Mouse (Mus musculus) urinary bladder, postnatal 25 days (tissue): Measurements from ENCODE around the gene Vapa.
"Not testable (repeated sequence)": the region's sequence is repeated elsewhere in the genome, so short reads cannot be mapped to it uniquely, and the experiment has no call there.

Source experiments
- DNase-seq: peaks from one replicate; pipeline ENCODE4 v3.0.0; 2022; ENCODE audit warnings: low spot score

Vapa gene

GRCm38 (mm10) chr17:65563345-65563744, 50.0 kb downstream of the Vapa start:
- DNase-seq: no peak

- DNase-seq: peak; percentile 60
These were observed 50.6 kb downstream of the Vapa start for GRCm38 (mm10) chr17:65562761-65563160.

DNA sequence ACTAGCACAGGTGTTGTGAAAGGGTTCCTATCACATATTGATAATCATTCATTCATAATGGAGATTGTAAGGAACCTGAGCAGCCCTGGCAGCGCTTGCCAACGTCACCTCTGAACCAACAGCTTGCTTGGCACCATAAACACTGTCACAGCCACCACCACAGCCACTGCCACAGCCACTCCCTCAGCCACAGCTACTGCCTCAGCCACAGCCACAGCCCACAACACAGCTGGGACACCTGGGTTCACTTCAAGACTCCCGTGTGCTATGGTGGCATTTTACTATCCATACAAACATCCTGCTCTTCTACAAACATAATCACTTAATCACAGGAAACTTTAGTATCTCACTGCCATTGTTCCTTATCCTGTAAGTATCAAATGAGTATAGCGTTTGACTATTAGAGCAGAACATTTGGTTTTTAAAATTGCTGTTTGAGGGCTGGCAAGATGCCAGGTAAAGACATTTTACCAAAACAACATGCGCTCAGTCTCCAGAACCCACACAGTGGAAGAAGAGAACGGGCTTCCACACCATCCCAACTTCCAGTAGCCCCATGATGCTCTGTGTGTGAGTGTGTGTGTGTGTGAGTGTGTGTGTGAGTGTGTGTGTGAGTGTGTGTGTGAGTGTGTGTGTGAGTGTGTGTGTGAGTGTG, 51.9 kb downstream of the Vapa start:
- no peak for DNase-seq

DNA sequence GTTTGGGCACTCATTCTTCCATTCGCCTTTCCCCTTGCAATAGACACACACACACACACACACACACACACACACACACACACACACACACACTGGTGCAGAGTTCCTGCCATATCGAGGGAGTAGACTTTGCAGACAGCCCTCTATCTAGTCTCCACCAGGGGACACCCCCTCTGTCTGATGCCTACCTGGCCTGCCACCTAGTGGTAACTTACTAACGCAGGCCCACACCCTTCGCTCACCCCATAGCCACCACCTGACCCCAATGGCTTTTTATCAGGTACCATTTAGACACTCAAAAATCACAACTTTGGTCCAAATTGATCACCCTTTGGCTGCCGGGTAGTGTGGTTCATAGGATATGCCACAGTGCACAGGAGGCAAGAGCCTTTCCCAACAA, 54.1 kb downstream of the Vapa start:
- no peak for DNase-seq

DNA sequence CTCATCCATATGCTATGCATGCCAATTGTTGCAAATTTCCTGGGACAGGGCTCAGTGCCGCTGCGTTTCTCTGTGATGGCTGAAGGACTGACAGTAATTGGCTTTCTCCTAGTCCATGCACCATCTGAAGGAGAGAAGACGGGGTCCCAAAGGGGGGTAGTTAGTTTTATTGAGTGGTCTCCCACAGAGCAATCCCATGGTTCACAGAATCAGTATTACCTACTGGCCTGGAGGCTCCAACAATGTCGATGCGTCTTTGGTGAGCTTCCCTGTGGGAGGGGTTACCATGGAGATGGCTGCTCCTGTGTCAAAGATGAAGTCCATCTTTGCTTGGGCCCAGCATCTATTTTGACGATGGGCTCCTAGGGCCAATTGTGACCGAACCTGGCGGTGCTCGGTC, 54.6 kb downstream of the Vapa start:
- DNase-seq: no peak

- DNase-seq: peak; percentile 53
These were observed 55.1 kb downstream of the Vapa start for GRCm38 (mm10) chr17:65558217-65558616.

- DNase-seq: no peak
These were observed 56.1 kb downstream of the Vapa start for GRCm38 (mm10) chr17:65557212-65557611.

- DNase-seq: no peak
These were observed 56.6 kb downstream of the Vapa start for GRCm38 (mm10) chr17:65556798-65557197.

DNA sequence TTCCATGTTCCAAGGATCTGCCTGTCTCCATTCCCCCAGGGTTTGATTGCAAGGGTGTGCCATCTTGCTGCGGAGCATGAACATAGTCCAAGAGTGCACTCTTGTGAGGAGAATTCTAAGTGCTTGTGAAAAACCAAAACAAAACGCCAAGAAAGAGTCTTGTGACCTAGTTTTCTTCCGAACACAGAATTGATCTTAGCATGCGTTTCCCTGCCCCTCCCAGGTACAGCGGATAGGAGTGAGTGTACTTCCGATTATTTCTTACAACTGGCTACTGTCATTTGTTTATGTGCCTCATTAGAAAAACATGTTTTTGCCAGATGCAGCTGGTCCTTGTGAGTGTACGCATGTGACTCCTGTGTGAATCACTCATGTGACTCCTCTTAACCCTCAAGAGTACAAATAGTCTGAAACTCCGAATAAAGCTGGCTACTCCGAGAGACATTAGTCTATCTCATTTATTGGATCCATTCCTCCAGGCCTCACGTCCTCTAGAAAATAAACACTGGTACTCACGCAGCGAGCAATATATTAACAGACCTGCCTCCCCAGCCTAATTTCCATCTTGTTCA, 60.8 kb downstream of the Vapa start:
- DNase-seq: no peak

GRCm38 (mm10) chr17:65550357-65550756, 63.0 kb downstream of the Vapa start:
- no peak for DNase-seq

GRCm38 (mm10) chr17:65548698-65549365, 64.5 kb downstream of the Vapa start:
- DNase-seq: no peak

- not testable (repeated sequence) for DNase-seq
These were observed 67.1 kb downstream of the Vapa start for GRCm38 (mm10) chr17:65546221-65546620.

DNA sequence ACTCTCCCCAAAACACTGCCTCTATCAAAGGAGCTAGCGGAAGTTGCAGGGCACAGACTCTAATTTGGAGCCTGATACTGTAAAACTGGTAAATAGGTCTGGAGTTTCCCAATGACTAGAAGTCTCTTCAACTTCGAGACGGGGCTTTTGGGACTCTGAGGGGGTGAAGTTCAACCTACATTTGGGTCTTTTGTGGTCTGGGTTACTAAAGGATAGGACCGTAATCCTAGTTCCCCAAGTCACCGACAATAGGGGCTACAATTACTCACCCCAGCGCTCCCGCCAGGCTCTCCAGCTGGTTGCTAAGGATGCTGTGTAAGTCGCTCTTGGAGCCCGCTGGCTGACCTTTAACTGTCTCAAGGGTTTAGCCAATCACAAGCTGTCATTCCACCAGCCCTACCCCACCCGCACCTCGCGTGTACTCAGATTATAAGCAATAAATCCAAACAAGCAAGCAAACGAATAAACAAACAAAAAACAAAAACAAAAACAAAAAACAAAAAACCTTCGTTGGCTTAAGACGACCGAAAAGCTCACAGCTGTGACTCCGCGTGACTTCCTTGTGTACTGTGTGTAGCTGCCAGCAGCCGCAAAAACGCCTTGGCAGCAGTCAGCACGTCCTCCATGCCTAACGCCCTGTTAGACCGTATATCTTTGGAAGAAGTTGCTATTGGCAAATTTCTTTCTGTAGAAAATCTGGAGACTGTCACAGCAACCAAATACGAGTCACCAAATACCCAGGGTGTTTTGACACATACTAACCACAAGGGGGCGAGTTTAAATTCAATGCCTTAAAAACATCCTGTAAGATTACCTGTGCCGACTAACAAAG, 72.7 kb downstream of the Vapa start, which contains the start of gene Tmem232:
TSS of gene Tmem232 (minus strand) at position 342 of the 832 bp plus-strand sequence.
- peak; percentile 12 for DNase-seq

- peak; percentile 23 for DNase-seq
These were observed 77.2 kb downstream of the Vapa start for GRCm38 (mm10) chr17:65536156-65536555.

DNA sequence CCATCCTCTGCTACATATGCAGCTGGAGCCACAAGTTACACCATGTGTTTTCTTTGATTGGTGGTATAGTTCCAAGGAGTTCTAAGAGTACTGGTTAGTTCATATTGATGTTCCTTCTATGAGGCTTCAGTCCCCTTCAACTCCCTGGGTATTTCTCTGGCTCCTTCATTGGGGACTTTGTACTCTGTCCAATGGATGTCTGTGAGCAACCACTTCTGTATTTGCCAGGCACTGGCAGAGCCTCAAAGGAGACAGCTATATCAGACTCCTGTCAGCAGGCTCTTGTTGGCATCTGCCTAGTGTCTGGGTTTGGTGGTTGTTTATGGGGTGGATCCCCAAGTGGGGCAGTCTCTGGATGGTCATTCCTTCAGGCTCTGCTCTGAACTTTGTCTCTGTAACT, 81.0 kb downstream of the Vapa start:
- not testable (repeated sequence) for DNase-seq
